Mouse (Mus musculus) heart, embryonic 14.5 days (tissue): ENCODE results near the gene 4930432K21Rik. TPM values are rescaled to one million over a fixed set of nuclear protein-coding genes. Genes with fewer than 3 reads are reported as not detected.
A peak's percentile ranks its signal among the peaks of the same experiment; 100 is the strongest.

Experiments used
- ATAC-seq: fragments of 200-750 bp; cut with Nextera tagmentation; 2 replicates; pipeline ENCODE4 v1.8.0; 2017; ENCODE audit warnings: low read depth, moderate TSS enrichment; ENCODE audit not compliant: insufficient number of reproducible peaks, insufficient read depth, low FRiP score
- H3K27ac ChIP-seq, 2 experiments: fragments of 200-500 bp in 1 of 2; fragments of 300-500 bp in 1 of 2; sonication (generic) in 1 of 2; replicated peaks in 1 of 2; 2 replicates each; pipeline ENCODE4 v1.5.1; 2012 to 2014; ENCODE audit warnings: low read depth in 2 of 2, low read length in 2 of 2, control low read depth in 1 of 2, mild to moderate bottlenecking in 1 of 2, mixed read lengths in 1 of 2; ENCODE audit not compliant: control insufficient read depth in 1 of 2, insufficient read depth in 1 of 2
- H3K27me3 ChIP-seq: fragments of 300-500 bp; sonication (generic); 2 replicates; pipeline ENCODE4 v1.6.1; 2014; ENCODE audit warnings: mild to moderate bottlenecking, low read length, control low read depth; ENCODE audit not compliant: control insufficient read depth, insufficient read depth
- H3K36me3 ChIP-seq: fragments of 300-500 bp; sonication (generic); 2 replicates; pipeline ENCODE4 v1.6.1; 2014; ENCODE audit warnings: mild to moderate bottlenecking, control low read depth, low read length, mixed read lengths; ENCODE audit not compliant: control insufficient read depth, insufficient read depth
- H3K4me1 ChIP-seq, 2 experiments: fragments of 200-500 bp in 1 of 2; fragments of 300-500 bp in 1 of 2; sonication (generic) in 1 of 2; 2 replicates each; pipeline ENCODE4 v1.6.1; 2012 to 2014; ENCODE audit warnings: low read length in 2 of 2, control low read depth in 1 of 2, mixed read lengths in 1 of 2; ENCODE audit not compliant: control insufficient read depth in 2 of 2, insufficient read depth in 2 of 2
- H3K4me2 ChIP-seq: fragments of 300-500 bp; sonication (generic); 2 replicates; pipeline ENCODE4 v1.6.1; 2014; ENCODE audit warnings: mild to moderate bottlenecking, low read length
- H3K4me3 ChIP-seq, 2 experiments: fragments of 200-500 bp in 1 of 2; fragments of 300-500 bp in 1 of 2; sonication (generic) in 1 of 2; 2 replicates each; pipeline ENCODE4 v1.5.1; 2012 to 2014; ENCODE audit warnings: low read length in 2 of 2, mild to moderate bottlenecking in 2 of 2, control low read depth in 1 of 2, low read depth in 1 of 2, moderate library complexity in 1 of 2; ENCODE audit not compliant: control insufficient read depth in 1 of 2, insufficient read depth in 1 of 2
- H3K9ac ChIP-seq: fragments of 300-500 bp; sonication (generic); 2 replicates; pipeline ENCODE4 v1.6.1; 2014; ENCODE audit warnings: mild to moderate bottlenecking, low read length
- H3K9me3 ChIP-seq: fragments of 300-500 bp; sonication (generic); 2 replicates; pipeline ENCODE4 v1.6.1; 2016; ENCODE audit warnings: low read length, control low read depth; ENCODE audit not compliant: control insufficient read depth
- WGBS: fragments of 180-500 bp; shearing (Covaris S2); extraction: QIAGEN DNeasy Blood & Tissue Kit; methylation state at CpG from one replicate; pipeline ENCODE4 v1.1.7; 2014; 5-methylcytosine and 5-hydroxymethylcytosine counted together
- polyA plus RNA-seq: library from polyadenylated mRNA; unstranded; fragments of >200 nt; fragmentation: Nextera tagmentation; extraction: Ambion mirVana; gene quantifications from 2 replicates; pipeline ENCODE4 v1.2.1, GENCODE M21; 2014

The 4930432K21Rik gene
- polyA plus RNA-seq, 1 experiment from 2014 or later: 0.63 TPM

DNA sequence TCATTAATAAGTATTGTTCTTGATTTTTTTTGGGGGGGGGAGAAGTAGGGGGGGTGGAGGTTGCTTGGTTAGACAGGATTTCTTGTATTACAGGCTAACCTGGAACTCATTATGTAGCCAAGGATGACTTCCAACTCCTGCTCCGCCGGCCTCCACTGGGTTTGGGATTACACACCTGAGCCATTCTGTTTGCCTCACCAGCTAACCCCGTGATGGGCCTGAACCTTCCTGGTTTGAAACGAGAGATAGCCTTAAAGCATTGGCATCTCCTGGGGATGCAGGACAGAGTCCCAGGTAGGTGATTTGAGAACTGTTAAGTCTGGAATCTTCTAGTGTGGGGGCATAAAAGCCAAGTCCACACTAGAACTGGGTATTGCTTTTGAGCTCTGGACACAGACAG is 45.3 kb downstream of the 4930432K21Rik start:
- peak overlapping the region in 1 of 2 experiments; percentile 94; a peak in 3 of 4 replicates for H3K27ac ChIP-seq
- WGBS: 76% methylated on average over 4 of the region's 4 CpGs
- no peak overlapping the region for H3K9ac ChIP-seq
- no peaks in the 10 kb centered on the region for H3K27me3 ChIP-seq
- no peaks in the 10 kb centered on the region for H3K9me3 ChIP-seq
- ATAC-seq: no peak
- peaks cover 23 to 28% of the 10 kb centered on the region in 2 experiments for H3K4me1 ChIP-seq
- H3K4me2 ChIP-seq: peak overlapping the region; percentile 65
- H3K36me3 ChIP-seq: no peaks in the 10 kb centered on the region
- H3K4me3 ChIP-seq: no peak overlapping the region

- no peaks in the 10 kb centered on the region for H3K36me3 ChIP-seq
- H3K27ac ChIP-seq: peak overlapping the region in 1 of 2 experiments; percentile 94; a peak in 1 of 4 replicates
- H3K9me3 ChIP-seq: no peaks in the 10 kb centered on the region
- 81% methylated on average over 5 of the region's 5 CpGs for WGBS
- no peak overlapping the region for H3K4me2 ChIP-seq
- H3K9ac ChIP-seq: no peak overlapping the region
- peaks cover 25 to 31% of the 10 kb centered on the region in 2 experiments for H3K4me1 ChIP-seq
- no peaks in the 10 kb centered on the region for H3K27me3 ChIP-seq
- H3K4me3 ChIP-seq: no peak overlapping the region
- ATAC-seq: no peak
Observed at GRCm38 (mm10) chr8:84193566-84193965, 45.7 kb downstream of the 4930432K21Rik start.

GRCm38 (mm10) chr8:84194224-84194743 is 46.5 kb downstream of the 4930432K21Rik start:
- Histone ChIP-seq H3K9me3 (no peaks in the 10 kb centered on the region), H3K4me2 (no peak overlapping the region), H3K27ac (no peak overlapping the region), H3K36me3 (no peaks in the 10 kb centered on the region), H3K4me1 (peaks cover 32 to 38% of the 10 kb centered on the region in 2 experiments), H3K27me3 (no peaks in the 10 kb centered on the region), H3K4me3 (no peak overlapping the region), H3K9ac (no peak overlapping the region)
- 71% methylated on average over 3 of the region's 3 CpGs for whole genome bisulfite sequencing
- ATAC-seq: no peak

- WGBS: 4% methylated on average over 43 of the region's 43 CpGs
- peaks cover 35 to 47% of the 10 kb centered on the region in 2 experiments for H3K4me1 ChIP-seq
Observed at GRCm38 (mm10) chr8:84197141-84197921, 49.5 kb downstream of the 4930432K21Rik start.

DNA sequence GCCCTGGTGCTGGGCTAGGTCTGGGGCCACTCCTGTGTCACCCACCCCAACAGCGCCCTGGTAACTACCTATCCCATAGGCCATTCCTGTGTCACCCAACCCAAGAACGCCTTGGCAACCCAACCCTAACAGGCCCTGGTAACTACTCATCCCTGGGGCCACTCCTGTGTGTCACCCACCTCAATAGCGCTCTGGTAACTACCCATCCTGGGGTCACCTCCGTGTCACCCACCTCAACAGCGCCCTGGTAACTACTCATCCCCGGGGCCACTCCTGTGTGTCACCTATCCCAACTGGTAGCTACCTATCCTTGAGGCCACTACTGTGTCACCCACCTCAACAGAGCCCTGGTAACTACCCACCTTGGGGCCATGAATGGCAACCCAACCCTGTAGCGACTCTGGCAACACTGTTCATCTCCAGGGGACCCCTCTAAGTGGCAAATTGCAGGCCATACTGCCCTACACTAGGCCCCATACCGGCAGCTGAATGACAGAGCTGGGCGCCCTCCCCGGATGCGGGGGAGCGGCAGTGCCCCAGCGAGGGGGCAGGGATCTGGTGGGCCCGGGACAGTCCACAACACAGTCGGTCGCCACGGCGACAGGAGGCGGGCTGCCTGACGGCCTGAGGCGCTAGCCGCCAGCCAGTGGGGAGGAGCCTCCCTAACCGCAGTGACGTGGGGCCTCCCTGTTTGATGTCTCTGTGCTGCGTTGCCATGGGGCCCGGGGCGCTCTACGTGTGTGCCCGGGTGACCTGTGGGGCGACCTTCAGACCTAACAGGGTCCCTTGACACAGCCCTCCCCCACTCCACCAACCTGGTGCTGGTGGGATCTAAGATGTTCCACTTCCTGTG is 50.3 kb downstream of the 4930432K21Rik start:
- H3K36me3 ChIP-seq: peaks cover 6% of the 10 kb centered on the region; the same call in 1 of the 2 replicates
- 3% methylated on average over 30 of the region's 30 CpGs for WGBS

More at GRCm38 (mm10) chr8:84197141-84197921, 49.5 kb downstream of the 4930432K21Rik start:
- Histone ChIP-seq H3K4me2 (peak overlapping the region; percentile 72), H3K4me3 (peak overlapping the region; percentile 51 to 56), H3K27me3 (no peaks in the 10 kb centered on the region), H3K9ac (peak overlapping the region; percentile 76), H3K27ac (peak overlapping the region; percentile 91 to 99), H3K9me3 (no peaks in the 10 kb centered on the region), H3K36me3 (peaks cover 3% of the 10 kb centered on the region; the same call in 1 of the 2 replicates)
- ATAC-seq: peak; percentile 18; the same call in 1 of the 2 replicates

DNA sequence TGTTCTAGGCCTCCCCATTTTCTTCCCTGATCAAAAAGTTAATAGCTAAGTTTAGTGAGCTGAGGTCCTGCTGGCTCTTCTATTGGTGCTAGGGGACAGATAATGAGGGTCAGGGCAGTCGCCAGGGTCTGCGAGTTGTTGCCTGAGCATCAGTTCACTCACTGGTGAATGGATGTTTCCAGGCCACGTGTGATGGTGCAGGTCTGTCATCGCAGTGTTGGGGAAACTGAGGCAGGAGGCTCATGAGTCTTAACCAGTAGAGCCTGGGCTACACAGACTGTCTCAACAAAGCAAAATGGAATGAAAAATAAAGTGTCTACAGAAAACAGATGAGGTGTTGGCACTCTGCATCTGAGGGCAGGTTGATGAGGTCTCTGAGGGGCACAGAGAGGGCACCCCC is 51.0 kb downstream of the 4930432K21Rik start:
- Histone ChIP-seq H3K9me3 (no peaks in the 10 kb centered on the region), H3K9ac (peak overlapping the region; percentile 76), H3K4me1 (peaks cover 38 to 50% of the 10 kb centered on the region in 2 experiments), H3K4me3 (peak overlapping the region in 1 of 2 experiments; percentile 51; a peak in 2 of 4 replicates), H3K27ac (peak overlapping the region; percentile 91 to 99), H3K36me3 (peaks cover 6% of the 10 kb centered on the region; the same call in 1 of the 2 replicates), H3K27me3 (no peaks in the 10 kb centered on the region), H3K4me2 (peak overlapping the region; percentile 72)
- WGBS: 32% methylated on average over 4 of the region's 4 CpGs
- ATAC-seq: no peak

More for the DNA sequence above, 50.3 kb downstream of the 4930432K21Rik start:
- no peaks in the 10 kb centered on the region for H3K9me3 ChIP-seq
- H3K4me3 ChIP-seq: peak overlapping the region; percentile 51 to 56
- peak overlapping the region; percentile 72 for H3K4me2 ChIP-seq
- peak overlapping the region; percentile 91 to 99 for H3K27ac ChIP-seq
- H3K27me3 ChIP-seq: no peaks in the 10 kb centered on the region
- peak overlapping the region; percentile 76 for H3K9ac ChIP-seq
- ATAC-seq: peak; percentile 66
- H3K4me1 ChIP-seq: peaks cover 36 to 47% of the 10 kb centered on the region in 2 experiments
